Mouse (Mus musculus) ES-Bruce4 (cell line): ENCODE measurements at regions not wholly inside any gene's neighbourhood (a gene's known extent, or its start where the extent isn't known, plus 50 kb on each side); places are given as distances from the start of the nearest gene placed in this dataset.

Experiments used
- CTCF ChIP-seq: IDR thresholded peaks from one replicate; pipeline ENCODE4 v1.8.1; 2011; ENCODE audit warnings: low read depth, low read length
- POLR2A ChIP-seq: IDR thresholded peaks from one replicate; pipeline ENCODE4 v1.8.1; 2011; ENCODE audit warnings: low read length; ENCODE audit not compliant: insufficient read depth

DNA sequence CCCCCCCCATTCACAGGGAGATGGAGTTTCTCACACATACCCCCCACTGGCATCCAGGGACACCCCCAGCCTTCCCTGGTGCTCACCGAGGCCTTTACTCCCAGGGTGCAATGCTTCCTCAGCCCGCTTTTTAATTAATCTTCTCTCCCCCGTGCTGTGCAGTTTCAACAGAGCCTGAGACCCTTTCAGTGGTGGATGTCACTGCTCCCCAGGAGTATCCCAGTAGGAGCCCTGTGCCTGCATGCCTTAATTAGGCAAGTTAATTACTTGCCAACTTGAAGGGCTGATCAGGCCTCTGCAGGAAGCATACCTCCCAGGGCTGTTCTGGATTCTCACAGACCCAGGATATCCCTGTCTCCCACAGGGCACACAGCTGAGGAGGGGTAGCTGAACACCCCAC is 99.7 kb downstream of the Nptx2 start:
- TF ChIP-seq CTCF (no peak), POLR2A (no peak)
